Mouse (Mus musculus) kidney, postnatal 10 days (tissue): ENCODE data around the gene Gm5678.
A peak's percentile ranks its signal among the peaks of the same experiment; 100 is the strongest.
"Not testable (repeated sequence)": the region's sequence is repeated elsewhere in the genome, so short reads cannot be mapped to it uniquely, and the experiment has no call there.

Source experiments
- DNase-seq: peaks from one replicate; pipeline ENCODE4 v3.0.0; 2021; ENCODE audit warnings: mixed read lengths

Gene Gm5678

DNA sequence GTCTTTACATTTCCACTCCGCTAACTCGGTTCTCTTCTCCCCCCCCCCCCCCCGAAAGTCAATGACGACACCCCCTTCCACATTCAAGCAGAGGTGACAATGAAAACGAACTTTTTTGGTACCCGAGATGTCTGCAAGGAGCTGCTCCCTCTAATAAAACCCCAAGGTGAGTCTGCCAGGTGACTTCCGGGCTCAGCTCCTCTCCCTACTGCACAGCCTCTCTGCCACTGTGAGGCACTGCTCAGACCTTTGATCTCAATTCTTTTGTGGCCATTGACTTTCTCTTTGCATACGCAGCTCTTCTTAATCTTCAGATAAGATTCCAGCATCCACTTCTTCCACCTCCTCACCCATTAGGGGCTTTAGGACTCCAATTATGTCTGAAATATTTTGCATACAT is 19.2 kb upstream of the Gm5678 start:
- DNase-seq = peak; percentile 13

DNA sequence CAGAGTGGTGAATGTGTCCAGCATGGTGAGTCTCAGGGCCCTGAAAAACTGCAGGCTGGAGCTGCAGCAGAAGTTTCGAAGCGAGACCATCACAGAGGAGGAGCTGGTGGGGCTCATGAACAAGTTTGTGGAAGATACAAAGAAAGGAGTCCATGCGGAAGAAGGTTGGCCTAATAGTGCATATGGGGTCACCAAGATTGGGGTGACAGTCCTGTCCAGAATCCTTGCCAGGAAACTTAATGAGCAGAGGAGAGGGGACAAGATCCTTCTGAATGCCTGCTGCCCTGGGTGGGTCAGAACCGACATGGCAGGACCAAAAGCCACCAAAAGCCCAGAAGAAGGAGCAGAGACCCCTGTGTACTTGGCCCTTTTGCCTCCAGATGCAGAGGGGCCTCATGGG is 18.1 kb upstream of the Gm5678 start:
- peak; percentile 3 for DNase-seq

DNA sequence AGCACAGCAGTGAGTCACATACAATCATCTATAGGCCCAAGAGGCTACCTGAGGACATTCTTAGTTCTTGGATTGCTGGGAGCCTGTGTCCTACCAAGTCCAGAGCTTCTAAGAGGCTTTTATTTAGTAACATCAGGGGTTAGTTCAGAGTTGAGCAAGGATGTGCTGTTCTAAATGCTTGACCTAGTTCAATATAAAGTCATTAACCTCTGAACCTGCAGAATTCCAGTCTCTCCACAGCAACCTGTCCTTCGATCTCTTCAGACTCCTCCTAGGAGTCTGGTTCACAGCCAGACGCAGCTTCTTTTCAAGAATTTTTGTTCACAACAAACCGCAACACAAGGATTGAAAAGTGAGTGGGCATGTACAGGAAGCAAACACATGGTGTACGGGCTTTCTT is 16.9 kb upstream of the Gm5678 start:
- DNase-seq = peak; percentile 4

DNA sequence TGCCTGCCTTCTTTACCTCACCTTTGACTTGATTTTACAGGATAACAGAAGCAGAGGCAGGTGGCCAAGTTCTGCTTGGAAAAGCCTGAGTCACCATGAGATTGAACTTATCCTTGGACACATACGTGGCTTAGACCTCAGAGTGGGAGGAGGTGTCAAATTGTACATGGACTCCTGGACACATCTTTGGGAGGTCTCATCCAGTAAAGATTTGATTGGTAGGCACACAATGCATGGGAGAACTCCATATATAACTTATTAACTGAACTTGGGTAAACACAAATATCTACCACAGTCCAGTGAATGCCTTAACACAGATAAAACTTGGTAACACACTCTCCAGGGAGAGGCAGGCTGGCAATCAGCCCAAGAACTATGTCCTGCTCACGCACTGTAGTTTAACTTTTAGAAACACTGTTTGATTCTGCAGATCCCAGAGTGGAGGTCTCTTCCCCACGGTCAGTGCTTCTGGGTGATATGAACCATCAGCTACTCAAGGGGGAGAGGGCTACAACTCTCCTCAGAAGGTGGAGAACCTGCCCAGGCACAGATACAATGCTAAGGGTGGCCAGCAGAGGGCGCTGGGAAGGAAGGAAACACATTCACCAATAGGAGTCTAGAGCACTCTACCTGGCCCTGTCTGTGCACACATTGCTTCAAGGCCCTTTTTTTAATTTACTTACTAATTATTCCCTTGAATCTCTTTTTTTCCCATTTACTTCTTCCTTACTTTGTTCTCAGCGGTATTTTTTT is 12.6 kb upstream of the Gm5678 start:
- peak; percentile 87 for DNase-seq

DNA sequence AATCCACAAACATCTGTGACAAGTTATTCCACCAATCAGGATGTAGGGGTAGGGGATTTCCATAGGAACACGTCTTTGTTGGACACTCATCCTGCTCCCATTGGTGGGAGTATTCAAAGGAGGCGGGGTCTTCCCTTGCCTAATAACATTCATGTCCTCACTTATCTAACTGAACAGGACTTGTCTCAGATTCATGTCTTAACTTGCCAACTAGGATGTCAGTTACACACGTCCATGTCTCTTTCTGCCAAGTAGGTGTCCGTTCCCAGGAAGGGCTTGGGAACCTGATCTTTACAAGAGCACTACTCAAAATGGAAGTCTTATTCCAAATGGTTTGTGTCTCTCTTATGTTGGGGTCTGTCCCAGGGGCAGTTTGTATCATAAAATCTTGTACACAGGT is 4.1 kb upstream of the Gm5678 start:
- peak; percentile 2 for DNase-seq

DNA sequence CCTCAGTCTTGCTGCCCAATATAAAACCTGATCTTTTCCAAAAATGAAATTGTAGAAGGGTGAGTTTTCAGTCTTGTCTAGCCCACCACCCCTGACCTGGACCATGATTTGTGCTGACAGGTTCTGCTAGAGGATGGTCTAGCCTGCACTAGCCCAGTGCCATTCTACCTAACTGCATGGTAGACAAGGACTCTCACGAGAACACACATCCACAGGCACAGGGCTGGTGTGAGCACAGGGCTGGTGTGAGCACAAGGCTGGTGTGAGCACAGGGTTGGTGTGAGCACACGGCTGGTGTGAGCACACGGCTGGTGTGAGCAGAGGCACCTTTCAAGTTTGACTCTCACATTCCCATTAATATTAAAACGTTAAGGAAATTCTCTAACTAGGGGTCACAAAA is 3.2 kb upstream of the Gm5678 start:
- peak; percentile 3 for DNase-seq

DNA sequence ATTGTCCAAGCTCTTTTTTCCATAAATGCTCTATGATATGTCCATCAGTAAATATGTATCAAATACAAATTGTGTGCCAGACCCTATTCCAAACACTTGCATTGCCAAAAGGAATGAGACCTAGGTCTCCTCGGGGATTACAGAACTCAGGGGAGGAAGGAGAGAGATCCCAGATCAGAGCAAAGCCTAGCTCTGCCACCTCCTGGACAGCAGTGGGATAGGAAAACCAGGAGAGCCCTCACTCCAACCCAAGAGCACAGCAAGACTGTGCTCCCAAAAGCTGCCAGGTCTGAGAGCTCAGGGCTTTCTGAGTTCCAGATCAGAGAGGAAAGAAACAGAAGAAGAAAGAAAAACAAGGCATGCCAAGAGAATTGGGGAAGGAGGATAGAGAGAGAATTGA is 1.2 kb upstream of the Gm5678 start:
- DNase-seq = peak; percentile 74

DNA sequence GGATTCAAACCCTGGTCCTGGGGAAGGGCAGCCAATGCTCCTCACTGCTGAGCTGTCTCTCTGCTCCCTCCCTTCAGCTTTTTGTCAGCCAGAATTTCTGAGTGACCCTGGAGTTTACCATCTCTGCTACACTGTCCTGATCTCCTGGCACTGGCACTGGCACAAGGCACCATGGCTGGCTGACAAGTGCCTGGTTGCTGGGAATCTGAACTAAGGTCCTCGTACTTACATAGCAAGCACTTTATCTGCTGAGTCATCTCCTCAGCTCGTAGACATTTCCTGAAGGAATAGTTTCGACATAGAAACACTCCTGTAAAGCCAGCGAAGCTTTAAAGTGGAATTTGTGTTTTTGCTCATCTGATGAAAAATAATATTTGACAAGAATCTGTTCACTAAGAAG is 16.1 kb downstream of the Gm5678 start:
- DNase-seq = no peak

DNA sequence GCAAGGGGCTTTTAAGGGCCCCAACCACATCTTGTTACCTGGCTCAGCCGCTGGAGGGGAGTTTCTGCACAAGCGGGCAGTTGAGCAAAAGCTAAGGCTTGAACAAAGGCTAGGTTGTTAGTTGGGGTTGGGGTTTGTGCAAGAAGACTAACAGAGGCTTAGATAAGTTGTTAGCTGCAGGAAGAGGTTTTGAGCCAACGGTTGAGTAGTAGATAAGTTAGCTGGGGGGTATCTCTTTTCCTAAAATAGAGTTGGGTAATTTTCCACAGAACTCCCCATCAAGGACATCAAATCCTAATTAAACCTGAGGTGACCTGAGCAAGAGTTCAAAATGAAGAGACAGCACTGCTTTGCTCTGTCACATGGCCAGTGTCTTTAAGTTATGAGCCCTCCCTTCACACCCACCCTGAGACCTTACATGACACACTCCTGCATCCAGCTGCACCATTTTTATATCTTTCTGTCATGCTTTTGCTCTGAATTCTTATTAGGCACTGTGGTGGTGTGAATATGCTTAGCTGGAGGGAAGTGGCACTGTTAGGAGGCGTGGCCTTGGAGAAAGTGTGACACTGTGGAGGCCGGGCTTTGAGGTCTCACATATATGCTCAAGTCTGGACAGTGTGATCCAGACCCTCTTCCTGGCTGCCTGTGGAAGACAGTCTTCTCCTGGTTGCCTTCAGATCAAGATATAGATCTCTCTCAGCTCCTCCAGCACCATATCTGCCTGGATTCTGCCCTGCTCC is 20.7 kb downstream of the Gm5678 start:
- no peak for DNase-seq

DNA sequence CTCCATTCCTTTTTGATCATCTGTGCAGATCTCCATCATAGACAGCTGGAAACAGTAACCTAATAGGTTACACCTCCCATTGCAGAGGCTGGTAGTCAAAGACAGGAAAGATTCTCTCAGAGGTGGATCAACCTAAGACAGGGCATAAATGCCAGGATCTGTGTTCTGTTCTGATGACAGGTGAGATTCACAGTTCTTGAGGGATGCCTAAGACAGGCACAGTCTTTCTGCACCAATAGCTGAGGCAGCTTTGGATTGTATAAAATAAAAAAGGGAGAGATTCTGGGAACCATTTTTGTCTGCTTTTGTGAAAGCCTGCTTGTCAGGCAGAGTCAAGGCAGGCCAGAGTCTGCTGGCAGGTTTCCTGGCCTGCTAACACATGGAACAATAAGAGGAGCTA is 40.1 kb downstream of the Gm5678 start:
- no peak for DNase-seq

DNA sequence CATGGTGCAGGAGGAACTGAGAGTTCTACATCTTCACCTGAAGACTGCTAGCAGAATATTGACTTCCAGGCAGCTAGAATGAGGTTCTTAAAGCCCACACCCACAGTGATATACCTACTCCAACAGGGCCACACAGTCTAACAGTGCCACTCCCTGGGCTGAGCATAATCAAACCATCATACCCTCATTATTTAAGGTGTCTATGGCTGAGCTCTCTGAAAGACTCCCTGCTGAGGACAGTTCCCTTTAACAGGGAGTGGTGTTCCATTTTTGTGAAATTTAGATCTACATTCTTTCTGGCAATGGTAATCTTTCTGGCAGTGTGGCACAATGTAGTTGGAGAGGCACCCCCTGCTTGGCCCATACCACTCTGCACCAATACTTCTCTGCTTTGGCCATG is 41.6 kb downstream of the Gm5678 start:
- DNase-seq = no peak

DNA sequence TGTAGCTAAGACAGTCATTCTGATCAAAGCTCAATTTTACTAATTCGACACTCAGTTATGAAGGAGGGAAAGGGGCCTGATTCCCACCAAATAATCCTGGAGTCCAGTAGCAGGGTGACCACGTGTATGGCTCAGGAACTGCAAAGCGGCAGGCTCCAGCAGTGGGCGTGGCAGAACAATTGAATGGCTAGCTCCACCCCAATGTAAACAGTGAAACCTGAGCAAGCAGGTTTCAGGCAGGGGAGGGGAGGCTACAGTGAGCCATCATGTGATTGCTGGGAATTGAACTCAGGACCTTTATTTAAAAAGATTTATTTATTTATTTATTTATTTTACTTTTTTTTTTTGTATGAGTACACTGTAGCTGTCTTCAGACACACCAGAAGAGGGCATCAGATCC is 42.6 kb downstream of the Gm5678 start:
- not testable (repeated sequence) for DNase-seq

DNA sequence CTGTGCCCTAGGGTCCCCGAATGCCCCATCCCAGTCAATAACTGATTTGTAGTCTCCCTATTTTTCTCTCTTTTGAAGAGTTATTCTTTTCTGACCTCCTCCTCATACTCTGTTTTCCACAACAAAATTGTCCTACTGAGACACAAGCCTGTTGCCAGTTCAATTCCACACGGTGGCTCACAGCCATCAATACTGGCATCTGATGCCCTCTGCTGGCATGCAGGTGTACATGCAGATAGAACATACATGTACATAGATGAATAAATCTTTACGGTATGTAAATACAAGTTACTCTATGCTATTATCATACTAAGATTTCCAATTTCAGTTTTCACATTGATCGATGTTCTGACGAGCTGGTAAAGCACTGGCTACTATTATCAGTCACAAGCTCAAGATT is 43.2 kb downstream of the Gm5678 start:
- no peak for DNase-seq

DNA sequence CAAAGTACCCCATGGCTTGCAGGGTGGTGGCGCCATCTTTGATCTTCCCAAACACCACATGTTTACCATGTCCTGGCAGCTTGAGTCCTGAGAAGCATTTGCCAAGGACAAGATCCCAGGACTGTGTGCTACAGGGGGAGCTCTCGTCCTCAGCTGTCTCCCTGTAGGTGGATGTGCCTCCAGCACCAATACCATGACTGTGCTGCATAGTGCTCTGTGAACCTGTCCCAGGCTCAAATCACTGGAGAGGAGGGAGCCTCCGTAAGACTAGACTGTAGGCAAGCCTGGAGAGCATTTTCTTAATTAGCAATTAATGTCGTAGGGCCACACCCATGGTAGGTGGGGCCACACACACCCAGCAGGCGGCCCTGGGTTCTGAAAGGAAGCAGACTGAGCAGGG is 48.5 kb downstream of the Gm5678 start:
- DNase-seq = no peak

DNA sequence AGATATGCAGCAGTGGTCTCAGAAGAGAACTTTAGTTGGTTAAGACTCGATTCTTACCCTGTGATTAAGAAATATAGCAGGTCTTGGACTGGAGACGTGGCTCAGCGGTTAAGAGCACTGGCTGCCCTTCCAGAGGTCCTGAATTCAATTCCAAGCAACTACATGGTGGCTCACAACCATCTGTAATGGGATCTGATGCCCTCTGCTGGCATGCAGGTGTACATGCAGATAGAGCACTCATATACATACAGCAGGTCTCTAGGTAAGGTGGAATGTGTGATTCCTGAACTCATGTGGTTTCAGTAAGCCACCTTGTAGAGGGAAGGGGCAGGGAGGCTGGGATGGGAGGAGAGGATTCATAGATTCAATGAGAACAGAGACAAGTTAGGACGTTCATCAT is 50.3 kb downstream of the Gm5678 start:
- DNase-seq = no peak

DNA sequence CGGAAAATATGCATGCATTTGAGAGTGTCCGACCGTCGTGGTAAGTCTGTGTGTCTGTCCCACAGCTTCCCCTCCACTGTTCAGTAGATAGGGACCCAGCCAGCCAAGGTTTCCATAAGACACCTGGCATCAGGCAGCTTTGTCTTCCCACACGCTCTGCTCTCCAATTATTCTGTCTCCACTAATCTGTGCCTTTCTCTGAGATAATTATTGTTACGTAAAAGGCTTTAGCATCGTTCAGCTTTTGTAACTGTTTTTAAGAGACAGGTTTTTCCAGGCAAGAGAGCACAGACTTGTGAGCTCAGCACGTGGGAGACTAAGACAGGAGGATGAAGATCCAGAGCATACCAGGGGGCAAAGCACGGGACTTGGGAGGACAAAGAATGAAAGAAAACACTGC is 51.3 kb downstream of the Gm5678 start:
- no peak for DNase-seq
